Mouse (Mus musculus) lung, embryonic 16.5 days (tissue): ENCODE data around the gene Slc35e2. TPM values are rescaled to one million over a fixed set of nuclear protein-coding genes. Genes with fewer than 3 reads are reported as not detected.
"Not testable (repeated sequence)": the region's sequence is repeated elsewhere in the genome, so short reads cannot be mapped to it uniquely, and the experiment has no call there.

Experiments
- ATAC-seq: fragments of 200-750 bp; cut with Nextera tagmentation; 2 replicates; pipeline ENCODE4 v1.8.0; 2017; ENCODE audit warnings: low read depth, mild to moderate bottlenecking, moderate library complexity
- H3K27ac ChIP-seq: fragments of 300-500 bp; sonication (generic); 2 replicates; pipeline ENCODE4 v1.5.1; 2014; ENCODE audit warnings: mild to moderate bottlenecking, control low read depth, low read length
- H3K27me3 ChIP-seq: fragments of 300-500 bp; sonication (generic); 2 replicates; pipeline ENCODE4 v1.6.1; 2014; ENCODE audit warnings: low read depth, low read length, mixed read lengths; ENCODE audit not compliant: control insufficient read depth, insufficient read depth
- H3K36me3 ChIP-seq: fragments of 300-500 bp; sonication (generic); 2 replicates; pipeline ENCODE4 v1.6.1; 2014; ENCODE audit warnings: low read length; ENCODE audit not compliant: control insufficient read depth, insufficient read depth
- H3K4me1 ChIP-seq: fragments of 300-500 bp; sonication (generic); replicated peaks from 2 replicates; pipeline ENCODE4 v1.6.1; 2014; ENCODE audit warnings: low read length, mixed read lengths; ENCODE audit not compliant: control insufficient read depth, insufficient read depth
- H3K4me2 ChIP-seq: fragments of 300-500 bp; sonication (generic); 2 replicates; pipeline ENCODE4 v1.6.1; 2014; ENCODE audit warnings: low read depth, low read length, control low read depth
- H3K4me3 ChIP-seq: fragments of 300-500 bp; sonication (generic); 2 replicates; pipeline ENCODE4 v1.5.1; 2014; ENCODE audit warnings: mild to moderate bottlenecking, low read length, control low read depth
- H3K9ac ChIP-seq: fragments of 300-500 bp; sonication (generic); 2 replicates; pipeline ENCODE4 v1.6.1; 2014; ENCODE audit warnings: low read length, control low read depth
- H3K9me3 ChIP-seq: fragments of 300-500 bp; sonication (generic); 2 replicates; pipeline ENCODE4 v1.6.1; 2016; ENCODE audit warnings: low read length; ENCODE audit not compliant: control insufficient read depth
- WGBS: fragments of 180-500 bp; shearing (Covaris S2); extraction: QIAGEN DNeasy Blood & Tissue Kit; methylation state at CpG from one replicate; pipeline ENCODE4 v1.1.7; 2014; 5-methylcytosine and 5-hydroxymethylcytosine counted together
- polyA plus RNA-seq: library from polyadenylated mRNA; unstranded; fragments of >200 nt; fragmentation: Nextera tagmentation; extraction: Ambion mirVana; gene quantifications from 2 replicates; pipeline ENCODE4 v1.2.1, GENCODE M21; 2015

Slc35e2 gene
- polyA plus RNA-seq, 1 experiment from 2014 or later: 6.5 TPM

DNA sequence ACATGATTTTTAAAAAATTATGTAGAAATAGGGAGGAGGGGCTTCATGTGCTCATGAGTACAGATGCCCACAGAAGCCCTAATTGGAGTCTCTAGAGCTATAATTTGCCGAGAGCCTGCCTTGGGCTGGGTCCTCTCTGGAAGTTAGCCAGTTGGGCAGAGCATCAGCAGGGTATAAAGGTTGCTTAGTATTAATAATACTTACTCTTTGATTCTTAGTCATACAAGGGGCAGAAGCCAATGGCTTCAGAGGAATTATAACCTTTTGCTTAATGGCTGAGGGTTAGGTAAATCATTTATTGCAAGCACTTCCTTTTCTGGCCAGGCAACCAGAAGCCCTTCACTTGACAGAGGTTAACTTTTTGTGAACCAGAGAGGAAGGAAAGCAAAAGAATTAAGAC lies 42.3 kb downstream of the Slc35e2 start:
- WGBS: 92% methylated on average over 1 of the region's 1 CpGs
- H3K4me3 ChIP-seq: no peak overlapping the region
- H3K4me1 ChIP-seq: no peaks in the 10 kb centered on the region
- H3K27ac ChIP-seq: no peak overlapping the region
- no peak for ATAC-seq
- no peak overlapping the region for H3K4me2 ChIP-seq
- H3K9me3 ChIP-seq: no peaks in the 10 kb centered on the region
- H3K9ac ChIP-seq: no peak overlapping the region
- peaks cover 53% of the 10 kb centered on the region for H3K36me3 ChIP-seq
- H3K27me3 ChIP-seq: no peaks in the 10 kb centered on the region

DNA sequence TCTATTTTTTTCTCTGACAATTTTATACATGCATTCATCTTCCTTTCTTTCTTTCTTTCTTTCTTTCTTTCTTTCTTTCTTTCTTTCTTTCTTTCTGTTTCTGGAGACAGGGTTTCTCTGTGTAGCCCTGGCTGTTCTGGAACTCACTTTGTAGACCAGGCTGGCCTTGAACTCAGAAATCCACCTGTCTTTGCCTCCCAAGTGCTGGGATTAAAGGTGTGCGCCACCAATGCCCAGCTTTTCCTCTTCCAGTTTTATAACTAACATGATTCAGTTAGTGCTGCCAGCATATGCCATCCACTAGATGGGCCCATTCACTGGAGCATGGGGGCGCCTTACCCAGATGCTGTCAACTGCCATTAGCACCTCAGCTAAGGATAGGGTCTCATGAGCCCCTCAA lies 44.1 kb downstream of the Slc35e2 start, which contains the start of gene Gm10563:
TSS of gene Gm10563 (minus strand) at position 101 of the 400 bp plus-strand sequence.
- H3K36me3 ChIP-seq: peaks cover 59% of the 10 kb centered on the region
- not testable (repeated sequence) for H3K27ac ChIP-seq, ATAC-seq, H3K4me1 ChIP-seq, H3K27me3 ChIP-seq, H3K9ac ChIP-seq, H3K4me3 ChIP-seq, H3K9me3 ChIP-seq, H3K4me2 ChIP-seq
- WGBS: 95% methylated on average over 2 of the region's 2 CpGs

DNA sequence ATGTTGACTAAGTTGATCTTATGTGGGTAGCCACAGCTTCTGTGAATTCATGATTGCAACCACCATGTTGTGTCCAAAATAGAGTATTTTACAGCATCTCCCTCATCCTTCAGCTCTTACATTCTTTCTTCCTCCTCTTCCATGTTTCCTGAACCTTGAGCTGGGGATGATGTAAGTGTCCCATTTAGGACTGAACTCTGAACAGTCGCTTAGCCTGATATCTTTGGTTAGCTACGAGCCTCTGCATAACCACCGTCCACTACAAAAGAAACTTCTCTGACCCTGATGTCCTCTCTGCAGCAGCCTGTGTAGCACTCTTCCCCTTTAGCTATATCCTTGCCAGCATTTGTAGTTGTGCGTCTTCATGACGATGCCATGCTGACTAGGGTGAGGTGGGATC lies 44.5 kb downstream of the Slc35e2 start:
- H3K9ac ChIP-seq: no peak overlapping the region
- no peak overlapping the region for H3K4me3 ChIP-seq
- 93% methylated on average over 5 of the region's 5 CpGs for WGBS
- H3K27me3 ChIP-seq: no peaks in the 10 kb centered on the region
- no peak for ATAC-seq
- no peak overlapping the region for H3K4me2 ChIP-seq
- no peak overlapping the region for H3K27ac ChIP-seq
- H3K4me1 ChIP-seq: no peaks in the 10 kb centered on the region; the same call in 1 of the 2 replicates
- peaks cover 61% of the 10 kb centered on the region for H3K36me3 ChIP-seq
- H3K9me3 ChIP-seq: no peaks in the 10 kb centered on the region

DNA sequence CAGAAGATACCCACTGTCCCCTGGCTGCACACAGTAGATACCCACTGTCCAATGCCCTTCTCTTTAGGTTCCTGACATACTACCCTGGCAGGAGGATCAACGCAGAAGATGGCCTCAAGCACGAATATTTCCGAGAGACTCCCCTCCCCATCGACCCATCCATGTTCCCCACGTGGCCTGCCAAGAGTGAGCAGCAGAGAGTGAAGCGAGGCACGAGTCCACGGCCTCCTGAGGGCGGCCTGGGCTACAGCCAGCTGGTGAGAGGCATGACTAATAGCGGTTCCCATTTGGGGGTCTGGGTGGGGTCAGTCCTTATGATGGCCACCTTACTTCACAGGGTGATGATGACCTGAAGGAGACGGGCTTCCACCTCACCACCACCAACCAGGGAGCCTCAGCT lies 48.1 kb downstream of the Slc35e2 start:
- no peak for ATAC-seq
- Histone ChIP-seq H3K27me3 (peaks cover 10% of the 10 kb centered on the region; the same call in 1 of the 2 replicates), H3K4me3 (no peak overlapping the region), H3K36me3 (peaks cover 40% of the 10 kb centered on the region), H3K4me2 (no peak overlapping the region), H3K27ac (no peak overlapping the region), H3K9me3 (no peaks in the 10 kb centered on the region), H3K9ac (no peak overlapping the region), H3K4me1 (peaks cover 30% of the 10 kb centered on the region)
- 83% methylated on average over 11 of the region's 11 CpGs for WGBS

DNA sequence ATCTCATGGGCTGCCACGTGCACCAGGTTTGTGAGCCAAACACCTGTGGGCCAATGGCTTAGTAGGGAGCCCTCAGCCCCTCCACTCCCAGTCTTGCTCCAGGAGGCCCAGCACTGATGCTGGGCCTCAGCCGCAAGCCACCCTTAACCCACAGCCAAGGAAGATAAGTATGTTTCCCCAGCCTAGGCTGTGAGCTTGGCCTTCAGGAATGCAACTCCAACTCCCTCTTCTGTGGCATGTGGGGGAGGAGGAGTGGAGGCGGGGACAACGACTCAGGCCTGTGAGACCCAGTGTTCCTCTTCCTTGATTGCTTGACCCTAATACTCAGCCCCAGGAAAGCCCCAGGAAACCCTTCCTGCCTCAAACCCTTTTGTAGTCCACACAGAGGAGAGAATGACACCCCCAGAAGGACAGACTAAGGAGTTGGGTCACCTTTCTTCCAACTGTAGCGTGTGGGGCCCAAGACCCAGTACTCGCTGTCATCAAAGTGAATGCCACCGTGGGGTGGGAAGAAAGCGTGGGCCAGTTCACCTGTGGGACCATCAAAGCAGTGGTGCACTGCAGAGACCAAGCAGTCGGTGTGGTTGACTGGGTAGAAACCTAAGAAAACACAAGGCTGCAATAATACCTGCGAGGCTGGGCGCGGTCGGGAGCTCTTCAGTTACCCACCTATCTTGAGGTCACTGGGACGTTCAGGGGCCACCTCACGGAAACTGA lies 50.5 kb downstream of the Slc35e2 start:
- ATAC-seq: peak; percentile 66
- Histone ChIP-seq H3K4me2 (peak overlapping the region; percentile 76), H3K27me3 (peaks cover 11% of the 10 kb centered on the region), H3K4me1 (peaks cover 41% of the 10 kb centered on the region), H3K9me3 (no peaks in the 10 kb centered on the region), H3K9ac (peak overlapping the region; percentile 21), H3K36me3 (peaks cover 39% of the 10 kb centered on the region), H3K4me3 (0 out of 2 replicates have a peak overlapping the region, but pooled peaks have one; percentile 3), H3K27ac (peak overlapping the region; percentile 73)
- WGBS: 49% methylated on average over 15 of the region's 15 CpGs

DNA sequence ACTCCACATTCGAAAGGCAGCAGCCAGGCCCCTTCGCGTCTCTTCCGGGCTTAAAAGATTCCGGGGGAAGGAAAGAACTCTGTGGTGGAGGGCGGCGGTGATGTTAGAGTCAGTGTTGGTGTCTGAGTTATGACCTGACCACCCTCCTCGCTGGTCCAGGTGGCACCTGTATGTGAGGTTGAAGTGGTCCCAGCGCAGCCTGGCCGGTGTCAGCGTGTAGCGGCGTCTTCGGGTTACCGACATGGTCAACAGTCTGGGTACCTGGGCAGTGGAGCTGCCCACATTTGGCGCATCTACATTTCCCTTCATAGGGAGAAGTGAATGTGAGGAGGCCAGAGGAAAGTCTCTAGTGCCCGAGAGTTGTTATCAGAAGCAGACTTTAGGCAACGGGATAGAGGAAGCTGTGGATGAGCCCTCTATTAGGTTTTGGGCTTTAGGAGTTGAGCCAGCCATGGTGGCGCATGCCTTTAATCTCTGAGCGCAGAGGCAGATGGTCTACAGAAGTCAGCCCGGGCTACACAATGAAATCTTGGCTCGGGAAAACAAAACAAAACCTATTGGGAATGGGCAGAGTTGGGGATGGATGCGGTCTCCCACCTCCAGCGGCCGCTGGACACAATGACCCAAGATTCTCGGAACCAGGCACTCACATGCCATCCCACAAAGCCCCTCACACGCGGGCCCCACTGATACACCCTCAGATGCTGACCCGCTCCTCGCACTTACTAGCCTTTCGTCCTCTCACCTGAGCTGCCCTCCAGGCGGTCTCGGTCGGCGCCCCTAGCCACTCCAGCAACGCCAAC lies 51.3 kb downstream of the Slc35e2 start:
- Histone ChIP-seq H3K27me3 (peaks cover 11% of the 10 kb centered on the region), H3K36me3 (peaks cover 38% of the 10 kb centered on the region), H3K27ac (peak overlapping the region; percentile 38), H3K4me3 (peak overlapping the region; percentile 54), H3K4me2 (peak overlapping the region; percentile 76), H3K9me3 (no peaks in the 10 kb centered on the region), H3K4me1 (peaks cover 41% of the 10 kb centered on the region), H3K9ac (peak overlapping the region; percentile 69)
- WGBS: 20% methylated on average over 36 of the region's 36 CpGs
- ATAC-seq: no peak

DNA sequence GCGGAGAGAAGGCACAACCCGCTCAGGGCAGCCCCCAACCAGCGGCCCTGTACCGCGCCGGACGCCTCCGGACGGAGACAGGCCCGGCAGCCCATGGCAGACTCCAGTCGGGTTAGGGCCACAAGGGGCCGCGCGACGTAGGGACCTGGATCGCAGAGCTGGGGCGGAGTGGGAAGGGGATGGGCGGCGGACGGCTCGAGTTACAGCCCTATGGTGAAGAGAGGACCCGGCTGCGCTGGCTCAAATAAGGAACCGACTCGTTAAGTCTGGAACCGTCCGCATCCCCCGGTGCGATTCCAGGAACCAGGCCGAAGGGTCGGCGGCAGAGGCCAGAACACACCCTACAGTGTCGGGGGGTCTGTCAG lies 51.9 kb downstream of the Slc35e2 start, which contains the start of gene Mmp23:
TSS of gene Mmp23 (minus strand) at position 299 of the 365 bp plus-strand sequence.
- Histone ChIP-seq H3K4me2 (peak within 1 kb of the TSS; percentile 76), H3K27me3 (peaks cover 11% of the 10 kb centered on the region), H3K9ac (peak within 1 kb of the TSS; percentile 69), H3K36me3 (peaks cover 32% of the 10 kb centered on the region), H3K9me3 (no peaks in the 10 kb centered on the region), H3K4me1 (peaks cover 41% of the 10 kb centered on the region), H3K27ac (peak within 1 kb of the TSS; percentile 38), H3K4me3 (peak within 1 kb of the TSS; percentile 54)
- ATAC-seq: peak; percentile 72
- under 1% methylated on average over 33 of the region's 33 CpGs for WGBS

DNA sequence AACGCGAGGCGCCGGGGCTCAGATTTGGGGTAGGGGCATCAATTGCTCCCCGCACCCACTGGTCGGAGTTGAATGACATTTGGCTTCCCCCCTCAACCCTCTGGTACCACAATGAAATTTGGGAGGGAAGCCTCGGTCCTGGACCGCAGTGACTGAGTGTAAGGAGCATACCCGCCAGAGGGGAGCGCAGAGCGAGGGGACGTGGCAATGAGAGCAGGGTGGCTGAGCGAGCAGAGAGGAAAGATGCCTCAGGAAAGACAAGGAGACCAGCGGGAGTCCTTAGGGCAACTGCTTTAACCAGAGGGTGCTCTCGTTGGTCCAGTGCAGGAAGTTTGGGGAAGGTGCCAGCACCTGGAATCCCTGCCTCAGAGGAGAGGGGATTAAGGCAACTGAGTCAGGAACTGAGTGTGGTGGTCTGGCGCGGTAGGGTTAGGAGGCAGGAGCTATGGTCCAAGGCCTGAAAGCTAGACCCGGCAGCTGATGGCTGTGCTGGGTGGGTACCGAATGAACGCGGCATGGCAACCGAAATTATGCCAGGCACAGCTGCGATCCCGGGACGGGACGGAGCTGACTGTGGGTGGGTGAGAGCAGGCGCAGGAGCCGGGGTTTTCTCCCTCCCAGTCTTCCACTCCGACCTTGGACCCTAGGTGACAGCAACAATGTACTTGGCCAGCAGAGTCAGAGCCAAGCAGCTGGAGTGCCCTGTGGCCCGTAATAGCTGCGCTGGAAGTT lies 52.4 kb downstream of the Slc35e2 start:
- Histone ChIP-seq H3K9ac (peak overlapping the region; percentile 69), H3K27me3 (peaks cover 11% of the 10 kb centered on the region), H3K4me2 (peak overlapping the region; percentile 76), H3K4me3 (peak overlapping the region; percentile 54), H3K9me3 (no peaks in the 10 kb centered on the region), H3K36me3 (peaks cover 27% of the 10 kb centered on the region), H3K27ac (0 out of 2 replicates have a peak overlapping the region, but pooled peaks have one; percentile 10), H3K4me1 (peaks cover 41% of the 10 kb centered on the region)
- ATAC-seq: peak; percentile 24
- WGBS: 2% methylated on average over 31 of the region's 31 CpGs

DNA sequence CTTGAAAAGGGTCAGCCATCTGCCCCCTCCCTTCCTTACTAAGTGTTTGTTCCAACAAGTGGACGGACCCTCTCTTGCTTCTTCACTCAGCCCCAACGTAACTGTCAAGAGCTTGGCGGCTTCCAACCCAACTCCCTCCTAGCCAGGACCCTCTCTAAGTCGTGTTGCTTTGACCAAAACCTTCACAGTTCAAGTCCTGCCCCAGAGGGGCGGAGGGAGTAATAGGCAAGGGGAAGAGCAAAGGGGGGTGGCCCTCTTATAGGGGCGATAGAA lies 52.9 kb downstream of the Slc35e2 start:
- H3K9ac ChIP-seq: peak overlapping the region; percentile 68; the same call in 1 of the 2 replicates
- no peak overlapping the region for H3K27ac ChIP-seq
- peaks cover 41% of the 10 kb centered on the region for H3K4me1 ChIP-seq
- peaks cover 22% of the 10 kb centered on the region for H3K36me3 ChIP-seq
- peaks cover 11% of the 10 kb centered on the region for H3K27me3 ChIP-seq
- WGBS: under 1% methylated on average over 6 of the region's 6 CpGs
- no peaks in the 10 kb centered on the region for H3K9me3 ChIP-seq
- ATAC-seq: no peak
- peak overlapping the region; percentile 54 for H3K4me3 ChIP-seq
- peak overlapping the region; percentile 76 for H3K4me2 ChIP-seq
